ENCODE assay signal across 9 mouse cellular contexts in the genomic region with DNA sequence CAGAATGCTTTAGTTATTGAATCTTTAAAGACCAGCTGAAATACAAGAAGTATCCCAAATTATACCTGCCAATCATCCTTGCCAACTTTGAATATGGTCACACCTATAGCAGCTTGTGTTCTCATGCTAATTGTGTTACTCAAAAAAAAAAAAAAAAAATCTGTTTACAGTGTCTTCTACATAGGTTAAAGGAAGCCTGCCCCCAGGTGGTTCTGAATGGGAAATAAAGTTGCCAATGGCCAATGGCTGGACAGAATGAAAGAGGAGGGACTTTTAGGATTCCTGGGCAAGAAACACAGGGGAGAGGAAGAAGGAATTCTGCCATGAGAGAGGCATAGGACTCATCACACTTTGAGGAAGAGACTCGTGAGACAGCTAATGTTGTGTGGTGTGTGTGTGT.
A peak's percentile ranks its signal among the peaks of the same experiment; 100 is the strongest.
DNase-seq lines count a peak whose midpoint lies in the region; TF ChIP-seq lines count a peak whose summit lies in the region.
"Had no signal": no experiment of that assay in that cellular context is flagged by ENCODE, and none has a peak within 500 bp of the region (broad histone marks: within the 10 kb centered on the region; RNA-seq: fewer than 3 reads in every experiment).

No protein-coding gene starts in this region.

- no peaks in the 10 kb centered on the region for H3K36me3 ChIP-seq in heart, adult 2 months (ENCODE audit: control insufficient read depth, insufficient read depth, low read length)
- no peaks in the 10 kb centered on the region for H3K36me3 ChIP-seq in heart, embryonic 10.5 days

- H3K27ac ChIP-seq in heart, adult 2 months: no peak overlapping the region
- H3K27ac ChIP-seq in heart, embryonic 10.5 days: no peak overlapping the region

- no peak for TF ChIP-seq POLR2A in heart, adult 2 months (IDR thresholded peaks at IDR 0.05; ENCODE audit: insufficient read depth, low read depth, low read length)

- no peak overlapping the region for H3K4me3 ChIP-seq in heart, adult 2 months
- H3K4me3 ChIP-seq in heart, embryonic 10.5 days: no peak overlapping the region
- H3K4me3 ChIP-seq: megakaryocyte, embryonic 14.5 days had no signal

- no peak overlapping the region for H3K9ac ChIP-seq in heart, adult 2 months (ENCODE audit: low read depth, low read length)

- H3K9me3 ChIP-seq in heart, embryonic 10.5 days: no peaks in the 10 kb centered on the region
- H3K9me3 ChIP-seq: megakaryocyte, embryonic 14.5 days had no signal

- 61% methylated on average over 1 of the region's 1 CpGs for WGBS in heart, adult 2 months
- WGBS in heart, embryonic 10.5 days: 85% methylated on average over 1 of the region's 1 CpGs

- no peaks in the 10 kb centered on the region for H3K4me1 ChIP-seq in heart, adult 2 months (ENCODE audit: control insufficient read depth, insufficient read depth, low read length)
- peaks cover 2% of the 10 kb centered on the region; the same call in 1 of the 2 replicates for H3K4me1 ChIP-seq in heart, embryonic 10.5 days
- H3K4me1 ChIP-seq: megakaryocyte, embryonic 14.5 days had no signal

- H3K79me2 ChIP-seq in heart, adult 2 months (replicated peaks; ENCODE audit: control insufficient read depth, insufficient read depth, low read length): no peaks in the 10 kb centered on the region

- no peaks in the 10 kb centered on the region for H3K27me3 ChIP-seq in heart, adult 2 months (ENCODE audit: control insufficient read depth, insufficient read depth, low read length)
- H3K27me3 ChIP-seq in heart, embryonic 10.5 days (ENCODE audit: insufficient read depth, poor library complexity, severe bottlenecking): no peaks in the 10 kb centered on the region
- H3K27me3 ChIP-seq: megakaryocyte, embryonic 14.5 days had no signal

- TF ChIP-seq EP300 in heart, adult 2 months (IDR thresholded peaks at IDR 0.05; ENCODE audit: insufficient read depth, low read depth, low read length): no peak

- peak; percentile 65 for TF ChIP-seq CTCF in heart, adult 2 months (IDR thresholded peaks at IDR 0.05)

- peak in 1 of 2 experiments; percentile 28 for DNase-seq in heart, adult 2 months
- DNase-seq in heart, embryonic 10.5 days (ENCODE audit: low spot score): no peak
- DNase-seq in A20 (ENCODE audit: low read depth, low spot score): peak; percentile 7
- peak; percentile 67 for DNase-seq in adrenal gland, postnatal 14 days
- DNase-seq in kidney, postnatal 10 days: peak; percentile 53
- no peak for DNase-seq in ovary, postnatal 10 days (ENCODE audit: low spot score)
- DNase-seq in cerebellum, adult 8-10 months: no peak
- no peak for DNase-seq in urinary bladder, postnatal 4 days (ENCODE audit: low spot score in 2 of 2)

- intact Hi-C loops in heart, adult 2 months (cut with DNase I): loop anchor here (2.0 kb wide), 1 partner anchor 419 kb away; no protein-coding TSS in a partner anchor

Comparison
In these comparisons a context has a peak if more than half of its experiments do, and no peak if none do; other contexts are left out.
1. DNase-seq: peak in A20 (single experiment), adrenal gland, postnatal 14 days (single experiment) and kidney, postnatal 10 days (single experiment); none in heart, embryonic 10.5 days (single experiment), ovary, postnatal 10 days (single experiment), cerebellum, adult 8-10 months (single experiment) and urinary bladder, postnatal 4 days (0 of 2).